Mouse (Mus musculus): ENCODE data around the gene Wwox.

DNA sequence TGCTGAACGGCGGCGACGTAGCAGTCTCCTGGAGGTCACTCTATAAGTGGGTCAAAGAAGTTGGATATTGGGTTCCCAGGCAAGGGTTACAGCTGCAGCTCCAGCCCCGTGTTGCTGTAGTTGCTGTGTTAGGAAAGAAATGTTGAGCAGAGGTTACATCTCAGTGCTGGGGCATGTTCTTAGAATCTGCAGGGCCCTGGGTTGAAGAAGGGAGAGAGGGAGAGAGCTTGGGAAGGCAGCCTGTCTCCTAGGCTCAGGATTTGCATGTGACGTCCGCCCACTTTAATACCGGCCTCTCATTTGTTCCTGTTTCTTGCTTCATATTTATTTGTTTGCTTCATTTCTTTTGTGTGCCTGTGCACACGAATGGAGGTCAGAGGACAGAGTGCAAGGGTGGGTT lies 410.0 kb downstream of the Wwox start:
- TF ChIP-seq CTCF (IDR thresholded peaks at IDR 0.05; ENCODE audit: control insufficient read depth, insufficient read depth, low read length) (no peak), POLR2A (IDR thresholded peaks at IDR 0.05; ENCODE audit: borderline replicate concordance, control insufficient read depth, low read depth, low read length) (no peak)
